Mouse (Mus musculus) kidney, adult 10 weeks (tissue): ENCODE measurements around the gene Gm49322. TPM values are rescaled to one million over a fixed set of nuclear protein-coding genes. Genes with fewer than 3 reads are reported as not detected.

Experiments
- polyA plus RNA-seq: library from polyadenylated mRNA; stranded (reverse); fragments of 350-450 nt; fragmentation: Illumina TruSeq; extraction: RNeasy Lipid Tissue Mini Kit (QIAGEN cat#74804); gene quantifications from one replicate; pipeline ENCODE4 v1.2.3, GENCODE M21; 2014; ENCODE audit warnings: low read depth, low replicate concordance

The Gm49322 gene
- polyA plus RNA-seq, result not detected

GRCm38 (mm10) chr10:80605721-80606120 lies at the start of gene Gm49322:
Gene Gm49322, plus strand, starts transcription at chr10:80606021.

GRCm38 (mm10) chr10:80561116-80561944 lies 44.5 kb upstream of the Gm49322 start, which contains the start of gene Rexo1:
Gene Rexo1, minus strand, starts transcription at chr10:80561560.

GRCm38 (mm10) chr10:80577195-80578130 lies 28.4 kb upstream of the Gm49322 start, which contains the start of gene Klf16:
Gene Klf16, minus strand, starts transcription at chr10:80577321.

GRCm38 (mm10) chr10:80589879-80590854 lies 15.7 kb upstream of the Gm49322 start, which contains the start of gene Abhd17a:
Gene Abhd17a, minus strand, starts transcription at chr10:80590341.

GRCm38 (mm10) chr10:80602698-80603325 lies 3.0 kb upstream of the Gm49322 start, which contains the start of the genes Scamp4 and Adat3:
Gene Scamp4, plus strand, starts transcription at chr10:80602872.
Gene Adat3, plus strand, starts transcription at chr10:80602880.

GRCm38 (mm10) chr10:80622661-80623456 lies 17.0 kb downstream of the Gm49322 start, which contains the start of gene Csnk1g2:
Gene Csnk1g2, plus strand, starts transcription at chr10:80622838.

GRCm38 (mm10) chr10:80656863-80657623 lies 51.2 kb downstream of the Gm49322 start, which contains the start of gene Btbd2:
Gene Btbd2, minus strand, starts transcription at chr10:80657071.

Other genes with a start within 250 kb of the Gm49322 start
- gene Plk5, start 249.6 kb upstream of the Gm49322 start, polyA plus RNA-seq, result not detected
- 2.8 TPM for gene Mex3d, start 218.4 kb upstream of the Gm49322 start, polyA plus RNA-seq
- not detected for gene Mbd3, start 206.5 kb upstream of the Gm49322 start, polyA plus RNA-seq
- gene Uqcr11, start 199.2 kb upstream of the Gm49322 start, polyA plus RNA-seq, result not detected
- gene Tcf3, start 172.4 kb upstream of the Gm49322 start, polyA plus RNA-seq, result 1.3 TPM
- gene Onecut3, start 111.2 kb upstream of the Gm49322 start, polyA plus RNA-seq, result not detected
- not detected for gene Atp8b3, start 66.9 kb upstream of the Gm49322 start, polyA plus RNA-seq
- 0.16 TPM for gene Rexo1, start 44.5 kb upstream of the Gm49322 start, polyA plus RNA-seq
- gene Klf16, start 28.7 kb upstream of the Gm49322 start, polyA plus RNA-seq, result 1.5 TPM
- 0.53 TPM for gene Abhd17a, start 15.7 kb upstream of the Gm49322 start, polyA plus RNA-seq
- gene Scamp4, start 3.1 kb upstream of the Gm49322 start, polyA plus RNA-seq, result 0.44 TPM
- not detected for gene Adat3, start 3.1 kb upstream of the Gm49322 start, polyA plus RNA-seq
- gene Csnk1g2, start 16.8 kb downstream of the Gm49322 start, polyA plus RNA-seq, result 0.53 TPM
- gene Btbd2, start 51.0 kb downstream of the Gm49322 start, polyA plus RNA-seq, result 0.36 TPM
- gene Mknk2, start 72.1 kb downstream of the Gm49322 start, polyA plus RNA-seq, result 1.8 TPM
- gene Mob3a, start 96.0 kb downstream of the Gm49322 start, polyA plus RNA-seq, result 1.1 TPM
- 0.89 TPM for gene Izumo4, start 96.2 kb downstream of the Gm49322 start, polyA plus RNA-seq
- 7.2 TPM for gene Ap3d1, start 136.2 kb downstream of the Gm49322 start, polyA plus RNA-seq
- 1.2 TPM for gene Dot1l, start 149.2 kb downstream of the Gm49322 start, polyA plus RNA-seq
- gene Sf3a2, start 192.2 kb downstream of the Gm49322 start, polyA plus RNA-seq, result 2.2 TPM
- gene Plekhj1, start 192.6 kb downstream of the Gm49322 start, polyA plus RNA-seq, result 1.5 TPM
- gene Amh, start 199.2 kb downstream of the Gm49322 start, polyA plus RNA-seq, result not detected
- gene Jsrp1, start 207.5 kb downstream of the Gm49322 start, polyA plus RNA-seq, result not detected
- 171 TPM for gene Oaz1, start 220.6 kb downstream of the Gm49322 start, polyA plus RNA-seq
- not detected for gene Lingo3, start 238.0 kb downstream of the Gm49322 start, polyA plus RNA-seq
- gene Lsm7, start 249.2 kb downstream of the Gm49322 start, polyA plus RNA-seq, result 3.3 TPM
- gene Sppl2b, start 249.3 kb downstream of the Gm49322 start, polyA plus RNA-seq, result not detected